Mouse (Mus musculus): ENCODE results near the gene Them5.

Gene Them5

DNA sequence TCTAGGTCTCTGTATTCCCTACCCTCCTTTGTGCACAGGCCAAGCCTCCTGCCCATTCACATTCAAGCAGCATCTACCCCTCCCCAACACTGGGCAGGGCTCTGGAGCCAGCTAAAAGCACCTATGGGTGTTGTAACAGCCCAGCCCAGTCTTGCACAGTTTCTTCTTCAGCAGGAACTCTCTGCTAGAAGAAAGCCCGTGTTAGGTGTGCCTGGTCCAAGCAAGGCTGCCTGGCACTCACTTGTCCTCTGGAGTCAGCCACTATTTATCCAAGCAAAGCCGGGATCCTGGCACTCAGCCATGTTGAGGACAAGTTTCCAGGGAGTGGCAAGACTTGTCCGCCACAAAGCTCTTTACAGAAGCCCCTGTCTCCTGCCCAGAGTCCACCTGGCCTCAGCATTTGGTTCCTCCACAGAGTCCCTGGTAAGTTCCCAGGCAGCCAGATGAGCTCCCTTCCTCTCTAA lies at the start of gene Them5:
TSS of gene Them5 (plus strand) at position 141 of the 464 bp plus-strand sequence.
- no peak for DNase-seq (ENCODE audit: low read depth)

DNA sequence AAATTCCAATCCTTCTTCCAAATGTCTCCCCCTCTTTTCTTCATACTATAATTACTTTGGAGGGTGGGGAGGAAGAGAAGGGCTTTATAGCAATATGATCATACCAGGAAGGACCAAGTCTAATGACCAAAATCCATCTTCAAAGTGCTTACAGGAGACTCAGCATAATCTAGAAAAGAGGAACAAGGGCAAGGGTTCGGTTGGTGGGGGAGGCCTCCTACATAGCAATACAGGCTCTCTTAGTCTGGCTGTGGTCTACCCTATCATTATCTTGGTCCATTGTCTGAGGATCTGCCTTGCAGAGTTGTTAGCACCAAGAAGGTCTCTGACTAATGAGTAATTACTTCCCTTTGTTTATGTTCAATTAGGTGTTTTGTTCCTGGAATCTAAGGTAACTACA lies 36.4 kb upstream of the Them5 start:
- no peak for DNase-seq (ENCODE audit: low read depth)

DNA sequence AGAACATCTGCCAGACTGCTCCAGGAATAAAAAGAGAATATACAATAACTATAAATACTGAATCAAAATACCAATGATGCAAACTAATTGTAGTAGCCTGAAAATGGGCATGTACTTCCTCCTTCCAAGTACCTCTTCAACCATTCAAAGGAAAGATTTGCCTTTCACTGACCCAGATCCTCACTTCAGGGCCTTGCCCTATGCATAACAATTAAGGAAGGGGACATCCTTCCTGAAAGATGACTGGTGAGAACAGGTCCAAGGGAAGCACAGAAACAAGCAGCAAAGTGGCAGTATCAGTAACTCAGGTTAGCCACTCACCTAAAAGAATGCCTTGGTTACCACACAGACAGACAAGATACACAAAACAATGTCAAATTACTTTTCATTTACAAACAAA lies 34.9 kb upstream of the Them5 start:
- no peak for DNase-seq (ENCODE audit: low read depth)

DNA sequence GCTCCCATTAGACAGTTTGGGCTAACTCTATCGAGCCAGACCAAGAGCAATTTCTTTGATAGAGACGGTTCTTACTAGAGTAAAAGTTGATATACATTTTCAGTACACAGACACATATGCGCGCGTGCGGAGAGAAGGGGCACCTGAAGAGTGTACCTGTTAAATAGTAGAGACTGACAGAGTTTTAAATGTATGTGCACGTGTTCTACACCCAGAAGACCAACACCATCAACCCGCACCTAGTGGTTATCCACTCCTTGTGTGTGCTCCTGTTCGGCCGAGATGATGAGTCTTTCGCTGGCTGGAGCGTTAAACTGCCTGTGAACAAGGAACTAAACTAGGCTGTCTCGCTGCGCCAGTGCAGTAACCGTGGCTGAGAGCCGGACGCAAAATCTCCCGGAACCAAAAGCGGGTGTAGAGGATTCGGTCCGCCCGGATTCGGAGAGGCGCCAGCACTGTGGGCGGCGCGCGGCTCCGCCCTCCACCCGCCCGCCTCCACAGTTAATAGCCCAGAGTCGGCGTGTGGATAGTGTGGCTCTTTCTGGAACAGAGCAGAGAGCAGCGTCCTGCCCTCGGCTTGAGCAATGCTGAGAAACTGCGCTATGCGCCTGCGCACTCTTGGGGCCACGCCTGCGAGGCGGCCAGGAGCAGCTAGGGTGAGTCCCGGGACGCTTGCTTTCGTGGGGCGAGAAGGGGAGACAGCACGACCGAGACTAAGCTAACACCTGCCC lies 32.1 kb upstream of the Them5 start, which contains the start of gene Them4:
TSS of gene Them4 (plus strand) at position 457 of the 731 bp plus-strand sequence.
- peak; percentile 98 for DNase-seq (ENCODE audit: low read depth)

DNA sequence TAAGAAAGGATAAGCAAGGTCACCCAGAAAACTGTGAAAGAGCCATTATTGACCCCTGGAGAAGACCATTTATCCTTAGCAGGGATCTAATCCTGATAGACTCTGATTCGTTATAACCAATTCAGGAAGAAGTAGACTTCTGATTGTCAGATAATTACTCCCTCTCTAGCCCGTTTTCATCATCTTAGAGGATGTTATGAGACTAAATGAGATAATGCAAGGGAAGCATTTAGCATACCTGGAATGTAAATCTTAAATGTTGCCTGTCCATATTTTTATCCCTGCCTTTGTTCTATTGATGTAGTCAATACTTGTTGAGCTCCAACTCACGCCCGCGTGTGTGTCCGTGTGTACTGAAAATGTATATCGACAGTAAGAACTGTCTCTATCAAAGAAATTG lies 31.4 kb upstream of the Them5 start:
- peak; percentile 10 for DNase-seq (ENCODE audit: low read depth)

DNA sequence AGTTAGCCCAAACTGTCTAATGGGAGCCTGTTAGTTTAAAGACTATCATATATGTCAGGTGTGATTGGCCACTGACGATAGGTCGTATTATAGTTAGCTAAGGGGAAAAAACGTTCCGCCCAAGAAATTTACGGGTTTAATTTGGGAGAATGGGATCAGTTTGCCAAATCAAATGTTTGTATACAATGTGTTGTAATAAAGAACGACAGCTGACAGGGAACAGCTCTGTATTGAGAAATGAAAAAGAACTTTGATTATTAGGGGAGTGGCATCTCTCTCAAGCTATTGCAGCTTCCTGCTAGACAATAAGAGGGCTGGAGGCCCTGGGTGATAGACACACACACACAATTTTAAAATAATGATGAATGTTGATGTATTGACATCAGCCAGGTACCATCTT lies 31.0 kb upstream of the Them5 start:
- DNase-seq (ENCODE audit: low read depth), result no peak

DNA sequence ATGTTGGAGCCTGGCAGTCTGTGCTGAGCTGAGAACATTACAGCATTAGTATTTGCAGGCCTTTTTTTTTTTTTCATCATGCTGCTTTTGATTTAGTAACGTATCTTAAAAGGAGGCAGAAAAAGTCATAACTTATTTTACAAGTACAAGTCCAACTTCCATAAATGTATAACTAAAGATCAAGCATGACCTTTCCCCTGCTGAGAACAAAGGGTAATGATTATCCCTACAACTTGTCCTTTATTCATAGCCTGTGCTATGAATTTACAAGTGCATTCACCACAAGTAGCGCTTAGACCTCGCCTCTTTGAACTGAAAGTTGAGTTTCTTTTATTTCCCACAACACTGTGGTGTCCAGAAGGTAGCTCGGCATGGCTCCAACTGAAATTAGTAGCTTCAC lies 30.5 kb upstream of the Them5 start:
- DNase-seq (ENCODE audit: low read depth), result no peak

DNA sequence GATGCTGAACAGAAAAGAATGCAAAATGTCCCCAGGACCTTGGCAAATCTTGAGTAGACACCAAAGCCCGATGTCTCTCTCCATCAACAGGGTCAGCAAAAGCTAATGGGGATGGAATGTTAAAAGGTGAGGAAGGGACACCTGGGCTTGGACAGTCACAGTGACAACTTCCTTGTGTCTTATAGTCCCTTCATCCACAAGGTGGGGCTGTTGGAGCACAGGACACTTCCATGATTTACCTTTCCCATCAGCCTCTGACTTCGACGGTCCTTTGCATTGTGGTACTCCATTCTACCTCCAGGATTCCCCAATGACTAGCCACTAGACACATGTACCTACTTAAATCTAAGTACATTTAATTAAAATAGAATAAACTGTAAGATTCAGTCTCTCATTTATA lies 13.2 kb upstream of the Them5 start:
- DNase-seq (ENCODE audit: low read depth), result peak; percentile 9

DNA sequence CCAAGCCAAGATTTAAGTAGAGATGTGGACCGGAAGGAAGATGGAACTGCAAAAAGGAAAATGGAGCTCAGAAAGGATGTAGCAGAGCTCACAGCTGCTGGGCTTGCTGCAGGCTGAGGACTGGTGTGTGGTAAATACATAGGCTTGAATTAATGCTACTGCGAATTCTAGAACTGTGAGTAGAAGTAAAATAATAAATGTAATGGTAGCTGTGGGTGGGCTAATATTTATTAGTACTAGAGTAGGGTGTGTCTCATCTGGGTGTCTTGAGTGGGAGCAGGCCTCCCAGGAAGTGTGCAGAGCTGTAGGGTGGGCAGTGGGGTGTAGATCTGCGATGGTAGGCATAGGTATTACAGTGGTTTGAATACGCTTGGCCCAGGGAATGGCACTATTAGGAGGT lies 7.5 kb upstream of the Them5 start:
- DNase-seq (ENCODE audit: low read depth), result no peak

DNA sequence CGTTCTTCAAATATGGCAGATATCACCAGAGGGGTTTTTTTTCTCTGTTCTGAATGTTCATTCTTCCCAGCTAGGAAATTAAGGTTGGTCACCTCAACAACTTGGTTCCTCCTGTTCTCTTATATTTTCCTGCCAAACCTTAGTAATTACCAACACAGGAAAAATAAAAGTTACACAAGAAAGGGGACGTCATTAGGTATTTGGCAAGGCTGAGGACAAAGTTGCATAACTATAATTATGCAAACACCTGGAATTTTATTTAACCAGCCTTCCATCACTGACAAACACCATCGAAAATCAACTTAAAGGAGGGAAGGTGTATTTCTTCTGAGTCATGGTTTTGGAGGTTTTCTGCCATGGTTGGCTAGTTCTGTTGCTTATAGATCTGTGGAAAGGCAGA lies 3.4 kb upstream of the Them5 start:
- DNase-seq (ENCODE audit: low read depth), result no peak

DNA sequence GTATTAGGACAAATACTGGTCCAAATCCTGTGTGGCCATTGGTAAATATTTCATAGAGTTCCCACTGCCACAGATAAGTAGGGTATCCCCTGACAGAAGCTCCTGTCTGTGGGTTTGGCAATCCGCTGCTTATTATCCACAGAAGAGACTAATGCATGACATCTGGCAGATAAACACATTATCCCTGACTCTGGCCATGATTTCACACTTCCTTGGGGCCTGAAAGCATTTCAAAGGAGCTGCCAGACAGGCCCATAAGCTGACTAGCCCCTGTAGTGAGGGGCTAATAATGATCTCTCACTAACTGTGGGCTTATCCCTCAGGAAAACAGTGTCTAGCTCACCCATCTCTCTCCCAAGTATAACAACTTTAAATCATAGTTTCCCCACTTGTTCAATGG lies 653 bp downstream of the Them5 start:
- no peak for DNase-seq (ENCODE audit: low read depth)

DNA sequence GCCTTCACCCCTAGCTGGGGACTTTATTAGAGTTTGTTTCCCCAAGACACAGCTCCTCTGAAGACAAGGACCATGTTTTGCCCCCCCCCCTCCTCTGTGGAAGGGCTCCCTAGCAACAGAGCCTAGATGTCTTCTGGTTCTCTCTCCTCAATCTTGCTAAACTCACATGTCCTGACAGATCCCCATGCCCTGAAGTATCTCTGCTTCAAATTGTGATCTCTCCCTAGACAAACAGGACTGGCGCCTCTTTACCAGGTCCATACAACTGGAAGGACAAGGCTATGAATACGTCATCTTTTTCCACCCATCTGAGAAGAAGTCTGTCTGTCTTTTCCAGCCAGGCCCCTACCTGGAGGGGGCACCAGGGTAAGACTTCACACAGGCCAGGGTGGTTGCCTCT lies 2.3 kb downstream of the Them5 start:
- no peak for DNase-seq (ENCODE audit: low read depth)

DNA sequence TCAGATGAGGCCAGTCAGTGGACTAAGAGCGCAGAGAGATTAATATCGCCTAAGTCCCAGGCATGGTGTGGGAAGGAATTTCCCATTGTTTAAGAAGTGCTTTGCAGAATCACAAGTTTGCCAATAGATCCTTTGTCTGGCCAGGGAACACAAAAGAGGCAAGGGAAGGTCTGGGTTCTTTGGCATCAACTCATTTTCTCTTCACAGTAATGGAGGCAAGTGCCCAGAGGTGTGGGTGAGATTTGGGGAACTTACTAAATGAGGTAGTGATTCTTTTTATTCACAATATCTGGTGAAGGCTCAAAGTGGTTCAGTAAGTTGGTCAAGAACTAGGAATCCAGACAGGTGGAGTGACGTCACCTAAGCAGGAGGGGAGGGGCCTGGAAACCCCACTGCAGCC lies 3.0 kb downstream of the Them5 start:
- DNase-seq (ENCODE audit: low read depth), result no peak

DNA sequence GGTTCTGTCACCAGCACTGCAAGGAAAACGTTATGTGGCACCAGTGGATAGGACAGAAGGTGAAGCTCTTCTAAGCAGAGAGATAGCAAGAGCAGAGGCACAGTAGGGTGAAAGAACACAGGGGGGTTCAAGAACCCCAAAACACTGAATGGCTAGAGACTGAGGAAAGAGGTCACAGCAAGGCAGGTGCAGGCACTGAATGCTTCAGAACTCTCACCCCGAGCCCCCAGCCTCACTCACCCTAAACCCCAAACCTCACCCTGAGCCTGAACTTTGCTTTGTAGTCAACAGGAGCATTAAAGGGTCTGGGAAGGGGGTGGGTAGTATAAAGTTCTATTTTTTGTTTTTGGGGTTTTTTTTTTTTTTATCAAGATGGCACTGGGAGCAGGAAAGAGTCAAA lies 6.2 kb downstream of the Them5 start:
- no peak for DNase-seq (ENCODE audit: low read depth)

DNA sequence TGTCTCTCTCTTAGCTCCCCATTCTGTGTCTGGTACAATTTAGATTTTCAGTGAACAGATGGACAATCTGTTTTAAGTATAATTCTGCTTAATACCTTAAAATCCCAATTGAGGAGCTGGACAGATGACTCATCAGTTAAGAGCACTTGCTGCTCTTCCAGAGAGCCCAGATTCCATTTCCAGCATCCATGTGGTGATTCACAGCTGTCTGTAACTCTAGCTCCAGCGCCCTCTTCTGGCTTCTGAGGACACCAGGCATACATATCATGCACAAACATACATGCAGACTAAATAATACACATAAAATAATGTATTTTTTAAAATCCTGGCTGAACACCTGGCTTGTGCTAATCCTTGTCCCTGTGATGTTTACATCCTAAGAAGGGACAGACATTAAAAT lies 18.9 kb downstream of the Them5 start:
- peak; percentile 87 for DNase-seq (ENCODE audit: low read depth)

DNA sequence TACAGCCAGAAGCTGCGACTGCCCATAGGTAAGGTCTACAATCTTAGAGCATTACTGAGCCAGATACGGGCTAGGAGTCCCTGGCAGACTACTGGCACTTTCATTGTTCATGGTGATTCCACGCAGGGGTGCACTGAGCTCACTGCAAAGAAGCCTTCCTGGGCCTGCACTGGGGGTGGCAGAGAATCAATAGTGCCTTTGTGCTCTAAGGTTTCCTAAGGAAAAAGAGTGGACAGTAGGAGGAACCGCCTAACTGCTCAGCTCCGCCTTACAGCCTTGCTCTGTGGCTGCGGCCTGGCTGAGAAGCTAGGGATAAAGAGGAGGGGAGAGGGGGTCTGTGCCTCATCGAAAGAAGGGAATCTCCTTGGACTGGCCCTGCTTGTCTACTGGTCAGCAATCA lies 20.2 kb downstream of the Them5 start, which contains the start of gene C2cd4d:
TSS of gene C2cd4d (plus strand) at position 301 of the 400 bp plus-strand sequence.
- DNase-seq (ENCODE audit: low read depth), result no peak

DNA sequence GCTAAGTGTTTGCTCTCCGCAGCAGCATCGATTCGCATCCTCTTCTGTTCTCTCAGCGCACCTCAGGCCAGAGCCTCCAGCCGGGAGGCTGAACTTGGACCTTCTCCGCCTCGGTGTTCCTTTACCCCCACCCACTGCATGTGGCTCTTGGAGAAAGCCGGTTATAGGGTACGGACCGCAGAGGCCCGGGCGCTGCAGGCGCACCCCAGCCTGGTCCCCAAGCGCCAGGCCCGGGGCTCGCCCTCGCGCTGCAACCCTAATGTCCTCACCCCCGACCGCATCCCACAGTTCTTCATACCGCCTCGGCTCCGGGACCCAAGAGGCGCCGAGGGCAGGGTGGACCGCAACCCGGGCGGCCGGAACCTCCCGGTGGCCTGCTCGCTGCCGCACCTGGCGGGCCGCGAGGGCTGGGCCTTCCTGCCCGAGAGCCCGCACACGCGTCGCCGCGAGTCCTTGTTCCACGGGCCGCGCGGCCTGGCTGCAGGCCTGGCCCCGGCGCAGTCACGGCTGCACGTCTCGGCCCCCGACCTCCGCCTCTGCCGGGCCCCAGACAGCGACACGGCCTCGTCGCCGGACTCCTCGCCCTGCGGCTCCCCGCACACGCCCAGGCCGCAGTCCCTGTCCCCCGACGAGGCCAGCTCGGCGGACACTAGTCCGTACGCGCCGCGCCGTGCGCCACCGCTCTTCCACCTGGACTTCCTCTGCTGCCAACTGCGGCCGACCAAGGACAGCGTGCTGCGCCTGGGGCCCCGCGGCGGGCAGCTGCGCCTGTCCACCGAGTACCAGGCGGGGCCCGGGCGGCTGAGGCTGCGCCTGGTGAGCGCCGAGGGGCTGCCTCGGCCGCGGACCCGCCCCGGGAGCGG lies 21.6 kb downstream of the Them5 start:
- no peak for DNase-seq (ENCODE audit: low read depth)

DNA sequence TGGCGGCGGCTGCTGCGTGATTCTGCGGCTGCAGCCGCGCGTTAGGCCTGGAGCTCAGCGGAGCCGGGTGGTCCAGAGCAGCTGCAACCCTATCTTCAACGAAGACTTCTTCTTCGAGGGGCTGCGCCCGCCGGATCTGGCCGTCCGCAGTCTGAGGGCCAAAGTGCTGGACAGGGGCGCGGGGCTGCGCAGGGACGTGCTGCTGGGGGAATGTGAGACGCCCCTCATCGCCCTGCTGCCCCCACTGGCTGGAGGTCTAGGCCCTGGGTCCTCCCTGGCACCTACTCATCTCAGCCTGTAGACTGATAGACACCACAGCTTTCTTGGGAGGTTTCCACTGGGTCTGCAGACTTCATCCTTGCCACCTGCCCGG lies 22.2 kb downstream of the Them5 start:
- DNase-seq (ENCODE audit: low read depth), result no peak

DNA sequence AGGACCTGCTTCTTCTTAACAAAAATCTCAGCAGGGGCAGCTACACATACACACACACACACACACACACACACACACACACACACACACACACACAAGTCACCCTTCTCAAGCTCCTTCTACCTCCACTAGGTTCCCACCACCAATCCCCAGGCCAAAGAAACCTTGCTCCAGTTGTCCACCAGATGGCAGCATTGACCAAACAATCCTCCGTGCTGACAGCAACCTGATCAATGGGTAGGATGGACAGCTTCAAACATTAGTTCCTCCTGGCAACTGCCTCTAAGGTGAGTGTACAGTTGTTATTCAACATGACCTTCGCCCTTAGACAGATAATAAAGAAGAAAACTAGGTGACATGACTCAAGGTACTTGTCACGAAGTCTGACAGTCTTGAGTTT lies 24.9 kb downstream of the Them5 start:
- DNase-seq (ENCODE audit: low read depth), result peak; percentile 89

DNA sequence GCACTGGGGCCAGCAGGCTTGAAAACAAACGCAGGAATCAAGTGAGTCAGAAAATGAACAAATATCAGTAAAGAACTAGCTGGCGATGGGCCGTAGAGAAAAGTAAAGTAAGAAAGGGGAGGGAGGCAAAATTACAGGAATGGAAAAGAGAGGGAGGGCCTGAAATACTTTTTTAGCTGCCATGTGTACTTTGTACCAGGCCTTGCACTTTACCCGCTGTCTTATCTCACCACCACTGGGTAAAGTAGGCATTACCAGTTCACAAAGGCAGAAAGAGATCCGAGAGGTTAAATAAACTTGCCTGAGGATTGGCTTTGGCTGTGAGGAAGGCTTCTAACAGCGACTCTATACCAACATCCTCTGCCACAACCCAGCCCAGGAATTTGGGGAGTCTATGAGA lies 25.6 kb downstream of the Them5 start:
- no peak for DNase-seq (ENCODE audit: low read depth)

DNA sequence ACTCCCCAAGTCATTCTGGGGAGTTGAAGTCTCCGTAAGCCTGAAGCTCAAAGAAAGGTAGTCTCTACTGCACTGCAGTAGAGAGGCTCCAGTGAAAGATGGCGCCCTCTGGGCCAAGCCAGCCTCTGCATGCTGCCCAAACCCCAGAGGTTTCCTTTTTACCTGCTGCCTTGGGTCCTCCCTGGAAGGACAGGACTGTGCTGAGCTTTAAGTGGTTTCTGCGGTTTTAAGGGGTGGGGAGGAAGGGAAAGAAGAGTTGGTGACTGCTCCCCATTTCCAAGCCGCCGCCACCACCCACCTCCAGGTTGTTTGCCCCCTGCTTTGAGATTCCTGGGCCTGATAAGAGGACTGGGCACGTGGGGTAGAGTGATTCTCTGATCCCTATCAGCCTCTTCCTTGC lies 26.7 kb downstream of the Them5 start:
- no peak for DNase-seq (ENCODE audit: low read depth)

DNA sequence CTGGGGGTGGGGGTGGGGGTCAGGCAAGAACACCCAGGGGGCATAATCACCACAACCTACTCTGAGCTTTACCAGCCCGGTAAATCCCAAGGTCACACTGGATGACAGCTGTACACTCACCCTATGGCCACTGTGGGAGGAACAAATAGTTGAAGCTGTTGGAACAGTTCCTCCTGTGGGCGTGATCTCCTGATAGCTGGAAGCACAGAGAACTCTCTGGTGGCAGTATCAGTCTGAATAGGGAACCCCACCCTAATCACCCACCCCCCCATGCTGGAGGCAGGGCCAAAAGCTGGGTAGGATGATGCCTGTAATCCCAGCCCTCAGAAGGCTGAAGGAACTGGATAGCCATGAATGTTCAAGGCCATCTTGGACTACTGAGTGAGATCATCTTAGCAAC lies 27.8 kb downstream of the Them5 start:
- DNase-seq (ENCODE audit: low read depth), result no peak

DNA sequence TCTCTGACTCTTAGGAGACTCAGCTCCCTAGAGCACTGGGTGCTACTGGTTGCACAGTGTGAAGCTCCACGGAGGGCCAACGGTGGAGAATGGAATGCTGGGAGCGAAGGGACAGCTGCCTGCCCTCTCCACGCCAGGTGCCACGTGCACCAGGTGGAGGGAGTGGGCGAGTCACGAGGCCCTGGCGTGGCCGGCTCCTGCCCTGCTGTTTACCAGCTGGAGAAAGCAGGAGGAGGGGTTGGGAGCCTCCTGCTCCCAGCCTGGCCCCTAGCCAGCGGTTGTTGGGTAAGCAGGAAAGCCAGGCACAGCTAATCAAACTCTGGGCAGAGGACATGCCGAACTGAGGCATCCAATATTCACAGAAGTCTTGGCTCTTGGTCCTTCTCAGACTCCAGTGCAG lies 29.7 kb downstream of the Them5 start:
- DNase-seq (ENCODE audit: low read depth), result peak; percentile 88

All from NIH3T3 (cell line).